Mouse (Mus musculus) hindbrain, embryonic 15.5 days (tissue): ENCODE measurements around the gene Icam1. TPM values are rescaled to one million over a fixed set of nuclear protein-coding genes. Genes with fewer than 3 reads are reported as not detected.

Source experiments
- ATAC-seq: fragments of 200-750 bp; cut with Nextera tagmentation; 2 replicates; pipeline ENCODE4 v1.8.0; 2017; ENCODE audit warnings: low read depth, moderate number of reproducible peaks, moderate TSS enrichment; ENCODE audit not compliant: low FRiP score
- H3K27ac ChIP-seq: fragments of 300-500 bp; sonication (generic); replicated peaks from 2 replicates; pipeline ENCODE4 v1.5.1; 2015; ENCODE audit warnings: mild to moderate bottlenecking, inconsistent platforms
- H3K27me3 ChIP-seq: fragments of 300-500 bp; sonication (generic); 2 replicates; pipeline ENCODE4 v1.6.1; 2015; ENCODE audit warnings: control low read depth, inconsistent platforms
- H3K36me3 ChIP-seq: fragments of 300-500 bp; sonication (generic); 2 replicates; pipeline ENCODE4 v1.6.1; 2015; ENCODE audit warnings: control low read depth, inconsistent platforms
- H3K4me1 ChIP-seq: fragments of 300-500 bp; sonication (generic); replicated peaks from 2 replicates; pipeline ENCODE4 v1.6.1; 2015; ENCODE audit warnings: control low read depth, inconsistent platforms
- H3K4me2 ChIP-seq: fragments of 300-500 bp; sonication (generic); 2 replicates; pipeline ENCODE4 v1.6.1; 2015; ENCODE audit warnings: moderate library complexity, mild to moderate bottlenecking, inconsistent platforms
- H3K4me3 ChIP-seq: fragments of 300-500 bp; sonication (generic); 2 replicates; pipeline ENCODE4 v1.5.1; 2015; ENCODE audit warnings: mild to moderate bottlenecking, inconsistent platforms
- H3K9ac ChIP-seq: fragments of 300-500 bp; sonication (generic); 2 replicates; pipeline ENCODE4 v1.6.1; 2015; ENCODE audit warnings: inconsistent platforms
- H3K9me3 ChIP-seq: fragments of 300-500 bp; sonication (generic); 2 replicates; pipeline ENCODE4 v1.6.1; 2016; ENCODE audit warnings: control low read depth, inconsistent platforms
- WGBS: fragments of 180-500 bp; shearing (Covaris S2); methylation state at CpG from one replicate; pipeline ENCODE4 v1.1.7; 2015; 5-methylcytosine and 5-hydroxymethylcytosine counted together
- polyA plus RNA-seq: library from polyadenylated mRNA; unstranded; fragments of >200 nt; fragmentation: Nextera tagmentation; extraction: Ambion mirVana; gene quantifications from 2 replicates; pipeline ENCODE4 v1.2.1, GENCODE M21; 2015

Icam1 gene
- polyA plus RNA-seq, 1 experiment from 2014 or later: 3.4 TPM

GRCm38 (mm10) chr9:21014691-21015570, 854 bp upstream of the Icam1 start:
- peaks cover 12% of the 10 kb centered on the region for H3K4me1 ChIP-seq
- H3K27ac ChIP-seq: no peak overlapping the region
- 0 out of 2 replicates have a peak, but pooled peaks have one; percentile 41 for ATAC-seq
- H3K9ac ChIP-seq: no peak overlapping the region; the same call in 1 of the 2 replicates
- H3K4me2 ChIP-seq: peak overlapping the region; percentile 50
- H3K36me3 ChIP-seq: no peaks in the 10 kb centered on the region
- no peaks in the 10 kb centered on the region for H3K9me3 ChIP-seq
- peak overlapping the region; percentile 25 for H3K4me3 ChIP-seq
- H3K27me3 ChIP-seq: peaks cover 59% of the 10 kb centered on the region
- 1% methylated on average over 29 of the region's 29 CpGs for WGBS

DNA sequence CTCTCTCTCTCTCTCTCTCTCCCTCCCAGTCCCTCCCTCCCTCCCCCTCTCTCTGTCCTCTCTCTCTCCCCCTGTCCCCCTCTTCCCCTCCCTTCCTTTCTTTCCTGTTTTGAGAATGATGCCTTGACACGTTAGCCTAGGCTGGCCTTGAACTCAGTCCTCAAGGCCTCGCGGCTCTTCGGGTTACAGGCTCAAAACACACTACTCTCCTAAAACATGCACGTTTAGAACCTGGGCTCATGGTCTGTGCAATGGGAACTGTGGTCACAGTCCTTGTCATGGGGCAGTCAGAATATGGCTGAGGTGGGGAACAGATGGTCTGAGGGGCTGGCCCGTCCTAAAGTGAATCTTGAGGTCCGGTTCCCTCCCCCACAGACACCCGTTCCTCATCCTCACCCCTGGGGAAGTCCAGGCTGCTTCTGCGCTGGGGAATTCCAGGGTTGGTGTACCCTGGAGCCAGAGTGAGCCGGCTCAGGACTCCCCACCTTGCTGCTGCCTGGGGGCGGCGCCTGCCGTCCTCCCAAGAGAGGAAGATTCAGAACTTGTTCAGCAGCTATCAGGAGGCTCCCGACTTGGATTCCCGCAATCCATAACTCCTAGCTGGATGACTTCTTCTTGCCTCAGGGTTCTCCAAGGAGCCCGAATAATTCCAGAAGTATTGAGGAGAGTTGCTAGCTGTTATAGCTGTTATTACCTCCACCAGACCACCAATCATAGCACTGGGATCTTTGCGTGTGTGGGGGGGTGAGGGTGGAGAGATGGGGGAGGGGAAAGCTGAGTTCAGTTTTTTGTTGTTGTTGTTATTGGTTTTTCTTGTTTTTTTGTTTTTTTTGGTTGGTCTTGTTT, 769 bp downstream of the Icam1 start:
- 7% methylated on average over 17 of the region's 17 CpGs for WGBS
- Histone ChIP-seq H3K36me3 (no peaks in the 10 kb centered on the region), H3K4me3 (no peak overlapping the region), H3K9me3 (no peaks in the 10 kb centered on the region), H3K4me2 (0 out of 2 replicates have a peak overlapping the region, but pooled peaks have one; percentile 5), H3K9ac (no peak overlapping the region), H3K4me1 (peaks cover 12% of the 10 kb centered on the region), H3K27ac (no peak overlapping the region), H3K27me3 (peaks cover 64% of the 10 kb centered on the region)
- no peak for ATAC-seq

DNA sequence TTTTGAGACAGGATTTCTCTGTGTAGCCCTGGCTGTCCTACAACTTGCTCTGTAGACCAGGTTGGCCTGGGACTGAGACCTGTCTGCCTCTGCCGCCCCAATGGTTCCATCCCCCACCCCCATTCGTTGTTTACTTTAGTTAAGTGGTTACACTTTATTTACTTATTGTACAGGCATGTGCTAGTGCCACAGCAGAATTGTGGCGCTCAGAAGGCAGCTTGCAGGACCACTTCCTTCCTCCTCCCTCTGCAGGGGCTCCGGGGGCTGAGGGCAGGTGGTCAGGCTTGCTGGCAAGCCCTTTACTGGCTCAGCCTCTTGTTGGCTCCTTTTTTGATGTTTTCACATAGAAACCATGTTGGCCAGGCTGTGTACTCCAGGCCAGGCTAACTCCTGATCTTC, 1.4 kb downstream of the Icam1 start:
- Histone ChIP-seq H3K27ac (no peak overlapping the region), H3K9me3 (no peaks in the 10 kb centered on the region), H3K27me3 (peaks cover 63% of the 10 kb centered on the region), H3K4me1 (peaks cover 12% of the 10 kb centered on the region), H3K4me3 (no peak overlapping the region), H3K4me2 (no peak overlapping the region), H3K9ac (no peak overlapping the region), H3K36me3 (no peaks in the 10 kb centered on the region)
- WGBS: 48% methylated on average over 4 of the region's 4 CpGs
- no peak for ATAC-seq

GRCm38 (mm10) chr9:21018600-21018999, 2.8 kb downstream of the Icam1 start:
- Histone ChIP-seq H3K4me3 (no peak overlapping the region), H3K36me3 (no peaks in the 10 kb centered on the region), H3K9ac (no peak overlapping the region), H3K4me1 (peaks cover 12% of the 10 kb centered on the region), H3K27ac (no peak overlapping the region), H3K27me3 (peaks cover 55% of the 10 kb centered on the region), H3K9me3 (no peaks in the 10 kb centered on the region), H3K4me2 (no peak overlapping the region)
- 70% methylated on average over 2 of the region's 2 CpGs for WGBS
- ATAC-seq: no peak

DNA sequence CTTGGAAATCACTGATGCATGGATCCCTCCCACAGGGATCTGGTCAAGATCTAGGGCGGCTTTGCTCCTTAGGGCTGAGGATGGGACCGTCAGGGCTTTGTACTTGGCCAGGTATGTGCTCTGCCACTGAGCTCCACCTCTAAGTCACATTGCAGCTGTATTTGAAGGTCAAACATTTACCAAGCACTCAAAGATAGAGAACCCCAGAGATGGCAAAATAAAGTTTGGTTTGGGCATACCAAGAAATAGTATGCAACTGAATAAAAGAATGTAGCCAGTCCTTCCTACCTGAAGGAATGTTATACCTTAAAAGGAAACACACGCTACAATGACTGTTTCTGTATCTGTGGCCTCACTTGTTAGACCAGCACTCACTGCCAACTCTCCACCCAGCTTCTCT, 5.6 kb downstream of the Icam1 start:
- Histone ChIP-seq H3K9ac (no peak overlapping the region), H3K27me3 (peaks cover 29% of the 10 kb centered on the region), H3K4me2 (no peak overlapping the region), H3K4me3 (no peak overlapping the region), H3K9me3 (no peaks in the 10 kb centered on the region), H3K4me1 (no peaks in the 10 kb centered on the region), H3K36me3 (no peaks in the 10 kb centered on the region), H3K27ac (no peak overlapping the region)
- no peak for ATAC-seq
- 72% methylated on average over 3 of the region's 3 CpGs for WGBS

DNA sequence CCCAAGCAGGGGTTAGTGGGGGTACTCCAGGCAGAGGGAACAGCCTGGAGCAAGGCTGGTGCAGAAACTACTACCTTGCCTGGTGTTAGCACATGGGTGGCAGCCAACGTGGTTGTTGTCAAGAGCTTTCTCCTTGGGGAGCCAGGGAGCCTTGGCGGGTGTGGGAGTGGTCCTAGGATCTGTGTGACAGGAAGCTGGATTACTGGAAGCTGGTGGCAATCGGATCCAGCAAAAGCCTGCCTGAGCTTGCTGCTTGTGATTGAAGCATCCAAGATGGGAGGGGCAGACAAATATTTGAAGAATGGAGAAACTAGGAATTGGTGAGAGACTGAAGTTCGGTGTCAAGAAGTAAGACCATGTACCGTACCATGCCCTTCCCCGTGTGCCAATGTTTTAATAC, 6.5 kb downstream of the Icam1 start:
- H3K36me3 ChIP-seq: no peaks in the 10 kb centered on the region
- no peaks in the 10 kb centered on the region for H3K9me3 ChIP-seq
- H3K4me2 ChIP-seq: no peak overlapping the region
- no peaks in the 10 kb centered on the region for H3K4me1 ChIP-seq
- ATAC-seq: no peak
- H3K27me3 ChIP-seq: peaks cover 27% of the 10 kb centered on the region
- H3K4me3 ChIP-seq: no peak overlapping the region
- no peak overlapping the region for H3K9ac ChIP-seq
- 65% methylated on average over 6 of the region's 6 CpGs for WGBS
- H3K27ac ChIP-seq: no peak overlapping the region

- Histone ChIP-seq H3K27ac (no peak overlapping the region), H3K9me3 (no peaks in the 10 kb centered on the region), H3K4me1 (no peaks in the 10 kb centered on the region), H3K27me3 (peaks cover 27% of the 10 kb centered on the region), H3K36me3 (no peaks in the 10 kb centered on the region), H3K9ac (no peak overlapping the region), H3K4me2 (no peak overlapping the region), H3K4me3 (no peak overlapping the region)
- WGBS: 80% methylated on average over 1 of the region's 1 CpGs
- ATAC-seq: no peak
Observed at GRCm38 (mm10) chr9:21022726-21023125, 6.9 kb downstream of the Icam1 start.

- no peak overlapping the region for H3K4me3 ChIP-seq
- ATAC-seq: no peak
- 74% methylated on average over 19 of the region's 19 CpGs for WGBS
- H3K9me3 ChIP-seq: no peaks in the 10 kb centered on the region
- no peak overlapping the region for H3K4me2 ChIP-seq
- peaks cover 13% of the 10 kb centered on the region for H3K4me1 ChIP-seq
- peaks cover 36% of the 10 kb centered on the region for H3K27me3 ChIP-seq
- no peak overlapping the region for H3K9ac ChIP-seq
- no peak overlapping the region for H3K27ac ChIP-seq
- no peaks in the 10 kb centered on the region for H3K36me3 ChIP-seq
Observed at GRCm38 (mm10) chr9:21025258-21025810, 9.5 kb downstream of the Icam1 start.

DNA sequence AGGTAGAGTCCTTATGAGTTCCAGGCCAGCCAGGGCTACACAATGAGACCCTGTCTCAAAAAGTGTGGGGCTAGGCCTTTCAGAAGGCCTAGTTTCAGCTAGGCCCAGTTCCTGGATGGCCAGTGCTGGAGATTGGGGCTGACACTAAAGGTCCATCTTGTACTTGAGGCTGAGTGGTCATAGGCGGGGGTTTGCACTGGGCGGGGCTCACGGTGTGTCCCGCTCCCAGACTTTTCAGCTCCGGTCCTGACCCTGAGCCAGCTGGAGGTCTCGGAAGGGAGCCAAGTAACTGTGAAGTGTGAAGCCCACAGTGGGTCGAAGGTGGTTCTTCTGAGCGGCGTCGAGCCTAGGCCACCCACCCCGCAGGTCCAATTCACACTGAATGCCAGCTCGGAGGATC, 11.1 kb downstream of the Icam1 start:
- Histone ChIP-seq H3K27me3 (peaks cover 36% of the 10 kb centered on the region), H3K9ac (no peak overlapping the region)
- 82% methylated on average over 12 of the region's 12 CpGs for WGBS

DNA sequence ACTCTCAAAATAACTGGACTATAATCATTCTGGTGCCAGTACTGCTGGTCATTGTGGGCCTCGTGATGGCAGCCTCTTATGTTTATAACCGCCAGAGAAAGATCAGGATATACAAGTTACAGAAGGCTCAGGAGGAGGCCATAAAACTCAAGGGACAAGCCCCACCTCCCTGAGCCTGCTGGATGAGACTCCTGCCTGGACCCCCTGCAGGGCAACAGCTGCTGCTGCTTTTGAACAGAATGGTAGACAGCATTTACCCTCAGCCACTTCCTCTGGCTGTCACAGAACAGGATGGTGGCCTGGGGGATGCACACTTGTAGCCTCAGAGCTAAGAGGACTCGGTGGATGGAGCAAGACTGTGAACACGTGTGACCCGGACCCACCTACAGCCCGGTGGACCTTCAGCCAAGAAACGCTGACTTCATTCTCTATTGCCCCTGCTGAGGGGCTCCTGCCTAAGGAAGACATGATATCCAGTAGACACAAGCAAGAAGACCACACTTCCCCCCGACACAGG, 12.0 kb downstream of the Icam1 start:
- ATAC-seq: no peak
- 53% methylated on average over 8 of the region's 8 CpGs for WGBS

More for the DNA sequence above, 11.1 kb downstream of the Icam1 start:
- H3K27ac ChIP-seq: no peak overlapping the region
- no peaks in the 10 kb centered on the region for H3K9me3 ChIP-seq
- no peak for ATAC-seq
- no peak overlapping the region for H3K4me2 ChIP-seq
- H3K4me1 ChIP-seq: peaks cover 28% of the 10 kb centered on the region
- no peak overlapping the region for H3K4me3 ChIP-seq
- H3K36me3 ChIP-seq: no peaks in the 10 kb centered on the region

GRCm38 (mm10) chr9:21028560-21029110, 12.8 kb downstream of the Icam1 start:
- Histone ChIP-seq H3K9me3 (no peaks in the 10 kb centered on the region), H3K4me1 (peaks cover 46% of the 10 kb centered on the region), H3K27me3 (peaks cover 54% of the 10 kb centered on the region), H3K9ac (no peak overlapping the region), H3K4me2 (no peak overlapping the region), H3K36me3 (no peaks in the 10 kb centered on the region), H3K4me3 (no peak overlapping the region), H3K27ac (no peak overlapping the region)
- 72% methylated on average over 6 of the region's 6 CpGs for WGBS
- no peak for ATAC-seq

More for the DNA sequence above, 12.0 kb downstream of the Icam1 start:
- no peak overlapping the region for H3K27ac ChIP-seq
- H3K9ac ChIP-seq: no peak overlapping the region
- no peak overlapping the region for H3K4me3 ChIP-seq
- peaks cover 38% of the 10 kb centered on the region for H3K4me1 ChIP-seq
- H3K36me3 ChIP-seq: no peaks in the 10 kb centered on the region
- H3K27me3 ChIP-seq: peaks cover 46% of the 10 kb centered on the region
- no peaks in the 10 kb centered on the region for H3K9me3 ChIP-seq
- H3K4me2 ChIP-seq: no peak overlapping the region
